Mouse (Mus musculus) MEL (cell line): Measurements from ENCODE around the gene Gm6899.

Experiments used
- CTCF ChIP-seq, 3 experiments: IDR thresholded peaks in 2 of 3; conservative IDR thresholded peaks in 1 of 3; 2 replicates each; pipeline ENCODE4 v1.5.1; 2011 to 2012; ENCODE audit warnings: low read length in 3 of 3, low read depth in 2 of 3, mild to moderate bottlenecking in 2 of 3, improper control_type of control experiment in 1 of 3, inconsistent platforms in 1 of 3, mixed read lengths in 1 of 3, moderate library complexity in 1 of 3; ENCODE audit not compliant: control insufficient read depth in 1 of 3, insufficient read depth in 1 of 3, poor library complexity in 1 of 3, severe bottlenecking in 1 of 3
- E2F4 ChIP-seq: IDR thresholded peaks from 2 replicates; pipeline ENCODE4 v1.6.1; 2011; ENCODE audit warnings: low read depth, low read length, improper control_type of control experiment, borderline replicate concordance
- ELF1 ChIP-seq: IDR thresholded peaks from 2 replicates; pipeline ENCODE4 v1.6.1; 2014; ENCODE audit warnings: low read depth, mild to moderate bottlenecking, inconsistent platforms, low read length, improper control_type of control experiment, moderate library complexity
- EP300 ChIP-seq, 2 experiments: IDR thresholded peaks; 2 replicates each; pipeline ENCODE4 v1.6.1; 2011; ENCODE audit warnings: improper control_type of control experiment in 2 of 2, low read length in 2 of 2, low read depth in 1 of 2, mild to moderate bottlenecking in 1 of 2
- GABPA ChIP-seq: IDR thresholded peaks from 2 replicates; pipeline ENCODE4 v1.6.1; 2012; ENCODE audit warnings: low read depth, mild to moderate bottlenecking, inconsistent platforms, low read length, improper control_type of control experiment, moderate library complexity
- GATA1 ChIP-seq: IDR thresholded peaks from 2 replicates; pipeline ENCODE4 v1.6.1; 2011; ENCODE audit warnings: low read depth, low read length, improper control_type of control experiment
- JUND ChIP-seq: IDR thresholded peaks from 2 replicates; pipeline ENCODE4 v1.6.1; 2011; ENCODE audit warnings: low read depth, mild to moderate bottlenecking, improper control_type of control experiment, low read length
- MAFK ChIP-seq: IDR thresholded peaks from 2 replicates; pipeline ENCODE4 v1.6.1; 2011; ENCODE audit warnings: low read depth, mild to moderate bottlenecking, low read length, improper control_type of control experiment, borderline replicate concordance
- MXI1 ChIP-seq: IDR thresholded peaks from 2 replicates; pipeline ENCODE4 v1.6.1; 2011; ENCODE audit warnings: mild to moderate bottlenecking, low read depth, low read length, improper control_type of control experiment
- RCOR1 ChIP-seq: IDR thresholded peaks from 2 replicates; pipeline ENCODE4 v1.6.1; 2012; ENCODE audit warnings: low read depth, mild to moderate bottlenecking, inconsistent platforms, low read length, improper control_type of control experiment
- SIN3A ChIP-seq: IDR thresholded peaks from 2 replicates; pipeline ENCODE4 v1.6.1; 2012; ENCODE audit warnings: low read length, improper control_type of control experiment, inconsistent platforms
- TCF12 ChIP-seq: IDR thresholded peaks from 2 replicates; pipeline ENCODE4 v1.6.1; 2014; ENCODE audit warnings: low read depth, mild to moderate bottlenecking, inconsistent platforms, low read length, improper control_type of control experiment, moderate library complexity
- UBTF ChIP-seq: IDR thresholded peaks from 2 replicates; pipeline ENCODE4 v1.6.1; 2012; ENCODE audit warnings: low read depth, mild to moderate bottlenecking, inconsistent platforms, low read length, improper control_type of control experiment, moderate library complexity, borderline replicate concordance; ENCODE audit not compliant: insufficient read depth

GRCm38 (mm10) chr11:26598876-26599275 lies 5.8 kb downstream of the Gm6899 start:
- TF ChIP-seq GABPA (no peak), E2F4 (no peak), RCOR1 (no peak), SIN3A (no peak), UBTF (no peak), EP300 (IDR thresholded peaks at IDR 0.05; ENCODE audit: low read depth in 1 of 2, low read length in 2 of 2) (no peak), GATA1 (peak; percentile 67), ELF1 (no peak), MXI1 (no peak), TCF12 (no peak), CTCF (IDR thresholded peaks at IDR 0.05 in 2 of 3, conservative IDR thresholded peaks at IDR 0.05 in 1 of 3; ENCODE audit: control insufficient read depth in 1 of 3, insufficient read depth in 1 of 3, low read depth in 2 of 3, low read length in 3 of 3, poor library complexity in 1 of 3, severe bottlenecking in 1 of 3) (no peak), JUND (no peak), MAFK (no peak)
